Mouse (Mus musculus) spleen, adult 12 weeks (tissue): ENCODE measurements around the gene Timm9.

ENCODE experiments used
- DNase-seq: peaks from one replicate; pipeline ENCODE4 v3.0.0; 2022; ENCODE audit warnings: low spot score

The Timm9 gene

DNA sequence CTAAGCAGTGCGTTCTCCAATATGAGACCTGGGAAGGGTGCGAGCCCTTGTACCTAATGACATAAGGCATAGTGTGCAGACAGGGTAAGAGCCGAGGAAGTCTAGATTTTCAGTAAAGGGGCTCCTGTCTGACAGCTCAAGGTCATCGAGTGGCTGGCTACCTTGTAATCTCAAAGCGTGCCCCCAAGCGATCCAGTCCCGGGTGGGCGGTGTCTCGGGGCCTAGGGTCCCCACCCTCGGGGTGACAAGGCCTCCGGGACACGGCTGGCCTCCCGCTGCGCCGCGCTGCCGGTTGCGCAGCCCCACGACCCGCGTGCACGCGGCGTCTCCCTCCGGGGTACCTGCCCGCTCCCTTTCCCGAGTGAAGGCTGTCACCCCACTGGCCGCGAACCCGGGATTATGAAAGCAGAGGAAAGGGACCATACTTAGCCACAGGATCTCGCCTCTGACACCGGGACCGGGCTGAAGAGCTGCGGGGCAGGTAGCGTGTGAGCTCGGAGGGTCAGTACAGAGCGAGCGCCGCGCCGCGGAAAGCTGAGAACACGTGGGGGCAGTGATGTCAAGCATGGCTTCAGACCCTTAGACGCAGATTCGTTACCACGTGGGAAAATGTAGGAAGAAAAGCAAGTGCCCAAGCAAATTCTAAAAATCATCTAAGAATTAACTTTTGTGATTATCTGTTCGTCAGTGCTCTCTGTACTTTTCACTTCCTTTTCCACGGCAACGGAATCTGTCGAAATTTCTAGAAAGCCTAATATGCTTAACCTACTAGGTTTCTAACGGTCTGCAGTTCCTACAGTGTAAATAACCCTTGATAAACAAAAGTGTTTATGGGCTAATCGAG is at the start of gene Timm9, which contains the start of gene 2700049A03Rik:
Timm9 (minus strand) TSS at position 555 of the 844 bp plus-strand sequence.
2700049A03Rik (plus strand) TSS at position 719 of the 844 bp plus-strand sequence.
- DNase-seq = peak; percentile 72

GRCm38 (mm10) chr12:71184396-71184795 is 47.9 kb upstream of the Timm9 start:
- DNase-seq = no peak

GRCm38 (mm10) chr12:71183736-71184135 is 47.3 kb upstream of the Timm9 start:
- DNase-seq = no peak

DNA sequence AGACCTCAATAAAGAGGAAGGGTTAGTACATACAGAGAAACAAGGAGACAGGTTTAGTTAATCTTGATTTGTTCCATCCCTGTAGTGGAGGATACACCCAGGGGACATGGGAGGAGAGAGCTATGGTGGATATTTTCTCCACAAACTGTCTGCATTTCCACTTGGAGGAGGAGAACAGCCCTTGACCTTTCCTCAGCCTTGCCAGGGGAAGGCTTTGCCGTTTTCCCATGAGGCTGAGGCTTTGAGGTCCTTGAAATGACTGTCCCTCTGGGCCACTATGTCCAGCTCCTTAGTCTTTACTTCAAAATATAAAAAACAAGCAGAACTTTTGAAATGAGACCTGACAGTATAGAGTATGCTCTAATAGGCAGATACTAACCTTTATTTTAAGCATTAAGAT is 33.4 kb upstream of the Timm9 start:
- no peak for DNase-seq

DNA sequence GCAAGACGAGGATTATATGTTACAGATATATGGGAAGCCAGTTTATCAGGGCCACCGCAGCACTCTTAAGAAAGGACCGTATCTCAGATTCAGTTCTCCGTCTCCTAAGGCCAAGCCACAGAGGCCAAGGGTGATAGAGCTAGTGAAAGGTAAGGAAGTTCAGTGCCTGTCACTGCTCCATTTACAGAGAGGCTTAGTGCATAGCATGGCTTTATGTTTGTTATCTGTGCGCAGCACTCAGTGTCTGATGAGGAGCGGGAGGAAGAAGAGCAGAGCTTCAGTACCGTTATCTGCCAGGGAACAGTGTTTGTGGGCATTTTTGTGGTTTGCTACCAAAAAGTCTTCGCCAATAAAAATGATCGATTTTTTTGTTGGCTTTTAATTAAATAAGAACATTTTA is 27.9 kb upstream of the Timm9 start:
- DNase-seq = no peak

GRCm38 (mm10) chr12:71157974-71158373 is 21.5 kb upstream of the Timm9 start:
- no peak for DNase-seq

DNA sequence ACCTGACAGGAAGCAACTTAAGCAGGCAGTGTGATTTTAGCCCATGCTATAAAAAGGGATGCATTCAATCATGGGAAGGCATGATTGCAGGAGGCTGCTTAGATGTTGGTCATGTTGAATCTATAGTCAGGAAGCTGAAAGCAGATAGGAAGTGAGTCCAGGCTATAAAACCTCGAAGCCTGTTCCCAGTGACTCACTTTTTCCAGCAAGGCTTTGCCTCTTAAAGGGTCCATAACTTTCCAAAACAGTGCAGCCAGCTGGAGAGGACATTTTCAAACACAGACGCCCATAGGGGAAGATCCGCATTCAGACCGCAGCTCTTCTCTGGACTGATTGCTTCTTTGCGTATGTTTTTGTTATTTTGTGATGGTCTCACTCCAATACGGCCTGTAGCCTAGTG is 18.5 kb upstream of the Timm9 start:
- DNase-seq = no peak

GRCm38 (mm10) chr12:71150167-71150566 is 13.7 kb upstream of the Timm9 start:
- no peak for DNase-seq

DNA sequence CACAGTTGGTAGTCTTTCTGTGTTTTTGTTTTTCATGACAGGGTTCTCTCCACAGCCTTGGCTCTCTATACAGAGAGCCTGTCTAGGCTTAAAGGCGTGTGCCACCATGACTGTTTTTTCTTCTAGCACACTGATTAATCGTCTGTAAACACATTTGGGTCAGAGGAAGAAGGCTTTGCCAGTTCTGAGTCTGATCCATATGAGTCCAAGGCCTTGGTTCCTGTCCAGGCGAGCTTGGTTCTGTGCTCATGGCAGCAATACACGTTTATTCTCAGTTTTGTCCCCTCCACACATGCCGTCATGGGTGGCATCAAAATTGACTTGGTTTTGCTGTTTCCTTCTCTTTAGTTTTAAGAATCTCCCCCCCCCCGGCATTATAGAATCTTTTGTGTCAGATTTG is 13.0 kb upstream of the Timm9 start:
- no peak for DNase-seq

DNA sequence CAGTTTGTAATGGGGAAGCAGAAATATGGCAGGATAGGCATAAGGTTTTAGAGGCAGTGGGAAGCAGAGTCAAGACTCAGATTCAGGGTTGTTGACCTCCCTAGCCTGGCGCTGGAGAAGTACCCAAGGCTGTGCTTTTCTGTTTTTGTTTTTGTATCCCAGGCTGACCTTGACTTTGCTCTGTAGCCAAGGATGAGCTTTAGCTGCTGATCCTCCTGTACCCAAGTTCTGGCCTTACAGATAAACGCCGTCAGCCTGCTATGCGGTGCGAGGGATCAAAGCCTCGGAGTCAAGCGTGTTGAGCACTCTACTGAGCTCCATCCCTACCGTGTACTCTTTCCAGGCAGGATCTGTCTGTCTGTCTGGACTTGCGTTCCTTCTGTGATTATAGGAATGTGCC is 12.3 kb upstream of the Timm9 start:
- DNase-seq = no peak

DNA sequence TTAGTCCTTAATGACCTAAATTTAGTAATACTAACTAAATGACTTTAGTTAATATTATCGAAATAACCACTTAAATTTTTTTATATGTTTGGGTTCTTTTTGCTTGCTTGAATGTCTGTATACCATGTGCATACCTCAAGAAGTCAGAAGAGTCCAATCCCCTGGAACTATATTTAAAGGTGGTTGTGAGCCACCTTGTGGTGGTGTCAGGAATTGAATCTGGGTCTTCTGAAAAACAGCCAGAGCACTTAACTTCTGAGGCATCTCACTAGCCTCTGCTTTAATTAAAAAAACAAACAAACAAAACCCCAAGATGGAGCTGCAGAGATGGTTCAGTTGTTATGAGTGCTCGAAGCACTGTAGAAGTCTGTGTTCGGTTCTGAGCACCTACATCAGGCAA is 11.2 kb upstream of the Timm9 start:
- no peak for DNase-seq

- DNase-seq = no peak
These were observed 4.7 kb upstream of the Timm9 start for GRCm38 (mm10) chr12:71141189-71141588.

DNA sequence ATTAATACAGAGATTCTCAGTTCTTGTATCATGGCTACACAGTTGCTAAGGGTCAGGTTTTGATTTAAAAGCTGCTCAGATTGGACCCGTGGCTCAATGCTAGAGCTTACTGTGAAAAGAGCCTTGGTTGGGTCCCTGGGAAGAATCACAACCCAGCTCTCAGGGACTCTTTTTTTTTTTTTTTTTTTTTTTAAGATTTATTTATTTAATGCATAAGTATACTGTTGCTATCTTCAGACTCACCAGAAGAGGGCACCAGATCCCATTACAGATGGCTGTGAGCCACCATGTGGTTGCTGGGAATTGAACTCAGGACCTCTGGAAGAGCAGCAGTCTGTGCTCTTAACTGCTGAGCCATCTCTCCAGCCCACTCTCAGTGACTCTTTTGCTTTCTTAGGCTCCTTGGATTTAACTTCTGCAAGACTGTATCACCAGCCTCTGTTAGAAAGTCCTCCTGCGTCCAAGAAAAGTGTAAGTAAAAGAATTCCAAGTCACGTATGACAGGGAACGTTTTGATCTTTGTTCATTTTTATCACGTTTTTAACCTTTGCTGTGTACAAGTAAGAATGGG is 2.9 kb upstream of the Timm9 start:
- peak; percentile 26 for DNase-seq

GRCm38 (mm10) chr12:71137686-71138085 is 1.2 kb upstream of the Timm9 start:
- no peak for DNase-seq

- peak; percentile 79 for DNase-seq
These were observed 549 bp upstream of the Timm9 start for GRCm38 (mm10) chr12:71136974-71137491.

DNA sequence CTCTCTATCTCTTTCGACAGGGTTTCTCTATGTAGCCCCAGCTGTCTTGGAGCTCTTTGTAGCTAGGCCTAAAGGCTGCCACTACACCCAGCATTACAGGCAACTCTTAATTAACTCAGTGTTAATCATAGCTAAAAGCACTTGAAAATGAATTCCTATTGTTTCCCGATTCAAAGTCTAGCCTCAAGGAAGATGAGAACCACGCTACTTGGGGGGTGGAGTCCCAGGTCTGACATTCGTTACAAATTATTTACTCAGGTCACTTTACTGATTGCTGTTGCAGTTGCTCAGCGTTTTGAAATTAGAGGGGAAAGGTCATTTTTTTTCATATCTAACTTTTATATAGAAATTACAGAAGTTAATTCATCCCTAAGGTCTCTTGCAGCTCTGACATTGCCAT is 903 bp downstream of the Timm9 start:
- DNase-seq = no peak

DNA sequence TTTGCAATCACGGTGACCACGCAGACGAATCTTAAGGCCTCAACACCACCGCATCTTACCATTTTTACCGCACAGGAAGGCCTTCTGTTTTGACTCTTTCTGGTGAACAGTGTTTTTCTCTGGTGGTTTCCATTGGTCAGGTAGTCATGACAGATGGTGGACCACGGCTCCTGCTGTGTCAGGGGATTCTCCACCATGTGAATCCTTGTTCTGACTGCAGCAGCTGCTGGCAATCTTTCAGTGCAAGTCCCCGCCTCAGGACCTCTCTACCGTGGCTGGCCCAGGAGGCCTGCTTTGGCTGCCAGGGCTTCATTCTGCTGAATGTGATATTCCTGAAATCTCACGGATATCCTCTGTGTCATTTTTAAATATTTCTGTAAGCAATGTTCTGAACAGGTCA is 13.2 kb downstream of the Timm9 start:
- no peak for DNase-seq

- DNase-seq = no peak
These were observed 13.8 kb downstream of the Timm9 start for GRCm38 (mm10) chr12:71122731-71123130.

DNA sequence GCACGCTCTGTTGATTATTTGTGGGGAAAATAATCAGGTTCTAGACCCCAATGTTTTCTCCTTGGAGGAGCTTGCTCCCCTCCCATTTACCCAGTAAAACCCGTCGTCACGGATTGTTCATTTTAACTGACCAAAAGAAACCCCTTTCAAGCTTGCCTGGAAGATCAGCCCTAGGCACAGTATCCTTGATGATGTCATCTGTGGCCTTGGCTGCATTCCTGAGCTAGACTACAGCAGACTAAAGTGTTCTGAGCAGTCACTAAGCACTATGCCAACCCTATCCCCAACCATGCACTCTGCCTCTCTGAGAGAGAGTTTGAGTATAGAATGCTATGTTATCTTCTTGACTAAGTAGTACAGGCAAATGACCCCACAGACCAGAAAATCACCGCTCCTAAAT is 20.1 kb downstream of the Timm9 start:
- DNase-seq = no peak

- peak; percentile 57 for DNase-seq
These were observed 22.7 kb downstream of the Timm9 start for GRCm38 (mm10) chr12:71113675-71114288.

DNA sequence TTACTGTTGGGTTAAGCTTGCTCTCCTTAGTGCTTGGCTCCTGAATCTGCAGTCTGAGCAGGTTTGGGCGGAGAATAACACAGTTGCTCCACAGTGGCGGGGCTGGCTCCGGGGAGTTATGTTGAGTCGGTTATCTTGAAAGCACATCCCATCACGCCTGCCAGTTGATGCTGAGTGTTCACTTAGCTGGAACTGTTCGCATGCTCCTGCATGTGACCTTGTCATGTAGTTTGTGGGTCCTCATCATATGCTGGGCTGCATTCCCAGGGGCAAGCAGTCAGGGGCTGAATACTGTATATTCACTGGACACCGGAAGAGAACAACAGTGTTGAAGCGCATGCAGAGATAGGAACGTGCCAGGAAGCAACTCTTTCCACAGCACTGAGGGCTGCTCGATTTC is 23.4 kb downstream of the Timm9 start:
- DNase-seq = no peak

DNA sequence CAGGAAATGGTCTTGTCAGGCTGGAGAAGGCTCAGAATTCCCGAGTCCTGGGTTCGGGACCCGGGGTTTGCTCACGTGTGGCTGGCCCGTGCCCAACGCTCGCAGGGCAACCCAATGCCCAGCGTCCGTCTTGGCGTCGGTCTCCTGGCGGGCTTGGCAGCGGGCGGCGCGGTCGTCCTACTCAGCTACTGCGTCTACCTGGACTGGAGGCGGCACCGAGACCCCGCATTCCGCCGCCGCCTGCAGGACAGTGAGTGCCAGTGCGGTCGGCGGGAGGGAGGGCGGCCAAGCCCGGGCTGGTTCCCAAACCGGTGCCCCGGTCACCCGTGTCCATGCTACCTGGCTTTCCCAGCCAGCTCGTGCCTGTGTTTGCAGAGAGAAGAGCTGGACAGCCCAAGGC is 25.2 kb downstream of the Timm9 start, which contains the start of gene Tomm20l:
Tomm20l (plus strand) TSS at position 98 of the 400 bp plus-strand sequence.
- DNase-seq = no peak

- DNase-seq = no peak
These were observed 29.2 kb downstream of the Timm9 start for GRCm38 (mm10) chr12:71107216-71107771.
